Mouse (Mus musculus): ENCODE measurements around the gene Cyba. TPM values are rescaled to one million over a fixed set of nuclear protein-coding genes. Genes with fewer than 3 reads are reported as not detected.
A peak's percentile ranks its signal among the peaks of the same experiment; 100 is the strongest.

Cyba gene
- 70.0 and 75.7 TPM in 2 replicates for polyA plus RNA-seq (2016; fragmentation: Nextera tagmentation; extraction: Ambion mirVana)

- WGBS = 4% methylated on average over 42 of the region's 45 CpGs
- Histone ChIP-seq H3K27me3 (ENCODE audit: poor library complexity, severe bottlenecking) (peaks cover 14% of the 10 kb centered on the region; the same call in 1 of the 2 replicates), H3K36me3 (replicated peaks) (peaks cover 45% of the 10 kb centered on the region), H3K4me3 (peak within 1 kb of the TSS; percentile 63), H3K9me3 (peaks cover 4% of the 10 kb centered on the region), H3K27ac (peak within 1 kb of the TSS; percentile 84), H3K4me1 (peaks cover 31% of the 10 kb centered on the region)
- peak; percentile 55 for DNase-seq (ENCODE audit: extremely low spot score, low spot score)
Measured at GRCm38 (mm10) chr8:122432443-122433268, at the start of gene Cyba. TSS of gene Cyba (minus strand) at chr8:122432930.

- 97% methylated on average over 8 of the region's 8 CpGs for WGBS
Measured at GRCm38 (mm10) chr8:122482448-122482847, 49.7 kb upstream of the Cyba start.

GRCm38 (mm10) chr8:122475580-122476320, 43.0 kb upstream of the Cyba start, which contains the start of the genes Rnf166 and Ctu2:
TSS of gene Rnf166 (minus strand) at chr8:122476064.
TSS of gene Ctu2 (plus strand) at chr8:122476143.
- Histone ChIP-seq H3K9me3 (no peaks in the 10 kb centered on the region), H3K4me3 (peak within 1 kb of the TSS; percentile 98), H3K4me1 (peaks cover 31% of the 10 kb centered on the region), H3K27me3 (ENCODE audit: poor library complexity, severe bottlenecking) (no peaks in the 10 kb centered on the region), H3K27ac (peak within 1 kb of the TSS; percentile 91), H3K36me3 (replicated peaks) (peaks cover 62% of the 10 kb centered on the region)
- under 1% methylated on average over 100 of the region's 103 CpGs for WGBS
- DNase-seq (ENCODE audit: extremely low spot score, low spot score) = peak; percentile 90

More at GRCm38 (mm10) chr8:122482448-122482847, 49.7 kb upstream of the Cyba start:
- Histone ChIP-seq H3K36me3 (replicated peaks) (peaks cover 99% of the 10 kb centered on the region), H3K27me3 (ENCODE audit: poor library complexity, severe bottlenecking) (no peaks in the 10 kb centered on the region), H3K27ac (no peak overlapping the region), H3K9me3 (no peaks in the 10 kb centered on the region), H3K4me1 (peaks cover 2% of the 10 kb centered on the region), H3K4me3 (no peak overlapping the region)
- no peak for DNase-seq (ENCODE audit: extremely low spot score, low spot score)

DNA sequence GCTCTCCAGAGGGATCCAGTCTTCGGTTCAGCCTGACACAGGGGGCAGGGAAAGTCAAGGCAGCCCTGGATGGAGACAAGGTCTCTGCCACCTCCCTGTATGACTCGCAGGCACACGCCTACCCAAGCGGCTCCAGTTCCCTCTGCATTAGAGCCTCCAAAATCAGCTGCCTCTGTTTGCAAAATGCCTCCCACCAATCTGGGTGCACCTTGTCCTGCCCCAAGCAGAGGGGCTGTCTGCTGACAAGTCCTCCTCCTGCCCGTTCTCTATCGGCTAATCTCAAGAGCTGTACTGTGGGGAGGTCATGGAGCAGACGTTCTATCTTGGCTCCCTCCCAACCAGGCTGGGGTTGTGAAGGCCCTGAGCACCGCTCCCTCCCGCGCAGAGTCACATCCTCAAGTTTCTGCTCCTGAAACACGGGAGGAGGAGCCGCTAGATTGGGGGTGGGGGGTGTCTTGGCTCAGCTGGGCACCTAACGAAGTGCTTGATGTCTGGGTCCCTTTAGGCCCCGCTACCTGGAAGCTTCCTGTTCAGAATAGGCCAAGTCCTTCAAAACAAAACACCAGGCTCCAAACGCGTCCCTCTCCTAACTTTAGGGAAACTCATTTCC, 42.3 kb upstream of the Cyba start:
- no peaks in the 10 kb centered on the region for H3K9me3 ChIP-seq
- H3K36me3 ChIP-seq (replicated peaks) = peaks cover 61% of the 10 kb centered on the region
- WGBS = 21% methylated on average over 16 of the region's 16 CpGs
- H3K4me3 ChIP-seq = peak overlapping the region; percentile 98
- H3K4me1 ChIP-seq = peaks cover 31% of the 10 kb centered on the region
- no peaks in the 10 kb centered on the region for H3K27me3 ChIP-seq (ENCODE audit: poor library complexity, severe bottlenecking)
- no peak for DNase-seq (ENCODE audit: extremely low spot score, low spot score)
- peak overlapping the region; percentile 91 for H3K27ac ChIP-seq

DNA sequence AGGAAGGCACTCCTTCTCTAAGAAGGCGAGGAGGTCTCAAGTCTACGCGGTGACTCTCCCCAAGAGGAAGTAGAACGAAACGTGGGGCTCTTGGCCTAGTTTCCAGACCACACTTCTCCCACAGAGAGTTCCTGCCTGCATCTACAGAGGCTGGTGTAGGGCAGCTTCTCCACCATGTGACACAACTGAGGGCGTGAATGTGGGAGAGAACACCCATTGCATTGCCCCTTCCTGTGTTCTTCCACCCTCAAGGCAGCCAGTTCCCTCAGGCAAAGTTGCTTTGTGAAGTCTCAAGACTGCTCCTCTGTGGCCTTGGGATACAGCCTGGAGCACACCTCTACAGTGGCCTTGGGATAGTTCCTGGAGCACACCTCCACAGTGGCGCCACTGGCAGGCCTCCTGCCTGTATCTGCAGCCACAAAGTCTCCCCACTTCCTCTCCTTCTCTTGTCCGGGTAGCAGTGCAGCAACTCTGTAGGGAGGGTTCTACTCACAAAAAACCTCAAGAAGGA, 41.2 kb upstream of the Cyba start:
- 90% methylated on average over 8 of the region's 8 CpGs for WGBS
- Histone ChIP-seq H3K4me3 (no peak overlapping the region), H3K36me3 (replicated peaks) (peaks cover 60% of the 10 kb centered on the region), H3K9me3 (no peaks in the 10 kb centered on the region), H3K4me1 (peaks cover 31% of the 10 kb centered on the region), H3K27me3 (ENCODE audit: poor library complexity, severe bottlenecking) (no peaks in the 10 kb centered on the region), H3K27ac (no peak overlapping the region)
- DNase-seq (ENCODE audit: extremely low spot score, low spot score) = no peak

DNA sequence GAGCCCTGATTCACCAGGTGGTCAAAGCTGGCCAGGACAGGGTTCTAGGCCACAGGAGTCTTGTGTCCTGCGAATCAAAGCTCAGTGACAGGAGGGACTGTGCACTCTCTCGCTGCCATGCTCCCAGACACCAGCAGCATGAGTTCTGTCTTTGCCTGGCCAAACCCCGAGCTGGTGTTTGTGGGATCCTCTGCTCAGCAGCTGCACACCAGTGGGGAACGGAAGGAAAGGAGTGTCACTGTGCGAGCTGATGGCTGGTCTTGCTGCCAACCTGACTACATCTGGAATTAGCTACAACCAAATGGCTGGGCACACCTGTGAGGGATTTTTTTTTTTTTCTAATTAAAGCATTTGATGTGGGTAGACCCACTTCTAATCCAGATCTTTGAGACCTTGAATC, 38.0 kb upstream of the Cyba start:
- Histone ChIP-seq H3K27me3 (ENCODE audit: poor library complexity, severe bottlenecking) (no peaks in the 10 kb centered on the region), H3K36me3 (replicated peaks) (peaks cover 70% of the 10 kb centered on the region), H3K9me3 (no peaks in the 10 kb centered on the region), H3K4me3 (no peak overlapping the region), H3K27ac (no peak overlapping the region), H3K4me1 (peaks cover 15% of the 10 kb centered on the region)
- 86% methylated on average over 5 of the region's 5 CpGs for WGBS
- DNase-seq (ENCODE audit: extremely low spot score, low spot score) = no peak

DNA sequence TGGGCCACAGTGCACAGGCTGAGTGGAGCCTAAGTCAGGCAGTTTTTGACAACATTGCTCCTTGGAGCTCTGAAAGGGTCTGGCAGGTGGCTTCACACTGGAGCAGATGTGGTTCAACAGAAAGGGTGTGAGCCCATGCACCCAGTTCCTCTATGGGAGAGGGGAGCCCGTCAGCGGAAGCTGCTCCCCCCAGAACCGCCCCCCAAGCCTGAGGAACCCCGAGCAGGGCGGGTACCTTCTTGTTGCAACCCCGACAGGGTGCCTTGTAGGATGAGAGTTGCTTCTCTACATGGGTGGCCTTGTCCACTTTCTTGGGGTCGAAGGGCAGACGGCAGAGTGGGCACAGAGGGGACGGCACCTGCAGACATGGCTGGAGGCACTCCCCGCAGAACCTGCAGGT, 37.2 kb upstream of the Cyba start:
- Histone ChIP-seq H3K27me3 (ENCODE audit: poor library complexity, severe bottlenecking) (no peaks in the 10 kb centered on the region), H3K4me1 (peaks cover 14% of the 10 kb centered on the region), H3K4me3 (no peak overlapping the region), H3K27ac (no peak overlapping the region), H3K9me3 (no peaks in the 10 kb centered on the region), H3K36me3 (replicated peaks) (peaks cover 74% of the 10 kb centered on the region)
- WGBS = 90% methylated on average over 10 of the region's 10 CpGs
- DNase-seq (ENCODE audit: extremely low spot score, low spot score) = no peak

DNA sequence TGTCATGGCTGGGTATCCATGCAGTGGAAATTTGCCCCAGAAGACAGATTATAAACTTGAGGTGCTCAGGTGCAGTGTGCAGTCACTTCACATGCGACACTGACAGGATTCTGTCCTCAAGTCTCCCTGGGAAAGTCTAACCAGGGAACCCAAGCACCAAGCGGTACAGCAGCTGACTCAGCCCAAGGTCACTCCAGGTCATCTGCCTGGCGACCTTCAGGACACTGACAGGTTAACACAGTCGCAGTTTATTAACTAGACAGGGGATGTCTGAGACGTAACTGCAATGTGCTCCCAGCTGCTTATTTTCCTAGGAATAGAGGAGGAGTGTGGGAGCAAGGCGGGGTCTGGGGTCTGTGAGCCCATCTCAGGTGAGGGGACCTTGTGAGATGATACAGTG, 36.7 kb upstream of the Cyba start:
- H3K4me1 ChIP-seq = peaks cover 12% of the 10 kb centered on the region
- H3K27ac ChIP-seq = no peak overlapping the region
- H3K36me3 ChIP-seq (replicated peaks) = peaks cover 74% of the 10 kb centered on the region
- no peak overlapping the region for H3K4me3 ChIP-seq
- H3K9me3 ChIP-seq = no peaks in the 10 kb centered on the region
- no peak for DNase-seq (ENCODE audit: extremely low spot score, low spot score)
- H3K27me3 ChIP-seq (ENCODE audit: poor library complexity, severe bottlenecking) = no peaks in the 10 kb centered on the region
- WGBS = 87% methylated on average over 6 of the region's 6 CpGs

GRCm38 (mm10) chr8:122467816-122468215, 35.1 kb upstream of the Cyba start:
- Histone ChIP-seq H3K4me1 (peaks cover 22% of the 10 kb centered on the region), H3K4me3 (no peak overlapping the region), H3K9me3 (no peaks in the 10 kb centered on the region), H3K36me3 (replicated peaks) (peaks cover 60% of the 10 kb centered on the region), H3K27me3 (ENCODE audit: poor library complexity, severe bottlenecking) (peaks cover 12% of the 10 kb centered on the region), H3K27ac (no peak overlapping the region)
- no peak for DNase-seq (ENCODE audit: extremely low spot score, low spot score)
- 93% methylated on average over 13 of the region's 13 CpGs for WGBS

DNA sequence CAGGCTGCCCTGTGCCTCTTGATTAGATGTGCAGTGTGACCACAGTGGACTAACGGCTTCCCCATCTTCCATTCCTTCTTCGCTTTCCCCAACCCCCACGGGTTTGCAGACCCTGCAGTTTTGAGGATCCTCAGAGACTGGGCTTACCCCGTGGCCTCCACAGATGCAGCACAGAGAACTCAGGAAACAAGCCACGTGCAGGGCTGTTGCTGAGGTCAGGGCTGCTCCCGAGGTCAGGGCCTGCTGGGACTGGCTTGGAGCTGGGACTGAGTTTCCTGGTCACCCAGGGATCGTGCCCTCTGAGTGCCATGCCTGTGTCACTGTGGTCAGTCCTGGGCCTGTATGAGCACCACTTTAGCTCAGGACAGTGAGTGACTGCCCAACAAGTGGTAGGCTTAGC, 32.3 kb upstream of the Cyba start:
- Histone ChIP-seq H3K4me3 (no peak overlapping the region), H3K27me3 (ENCODE audit: poor library complexity, severe bottlenecking) (peaks cover 40% of the 10 kb centered on the region), H3K9me3 (no peaks in the 10 kb centered on the region), H3K27ac (no peak overlapping the region), H3K4me1 (peaks cover 49% of the 10 kb centered on the region), H3K36me3 (replicated peaks) (peaks cover 42% of the 10 kb centered on the region)
- no peak for DNase-seq (ENCODE audit: extremely low spot score, low spot score)
- WGBS = 69% methylated on average over 7 of the region's 7 CpGs

- DNase-seq (ENCODE audit: extremely low spot score, low spot score) = no peak
- Histone ChIP-seq H3K27me3 (ENCODE audit: poor library complexity, severe bottlenecking) (peaks cover 51% of the 10 kb centered on the region), H3K4me1 (peaks cover 52% of the 10 kb centered on the region), H3K9me3 (no peaks in the 10 kb centered on the region), H3K36me3 (replicated peaks) (peaks cover 33% of the 10 kb centered on the region), H3K27ac (no peak overlapping the region), H3K4me3 (no peak overlapping the region)
- WGBS = 72% methylated on average over 12 of the region's 12 CpGs
Measured at GRCm38 (mm10) chr8:122463651-122464640, 31.2 kb upstream of the Cyba start.
